Mouse (Mus musculus) lung, embryonic 15.5 days (tissue): ENCODE data around the gene Brsk2. TPM values are rescaled to one million over a fixed set of nuclear protein-coding genes. Genes with fewer than 3 reads are reported as not detected.

Experiments used
- ATAC-seq: fragments of 200-750 bp; cut with Nextera tagmentation; 2 replicates; pipeline ENCODE4 v1.8.0; 2017; ENCODE audit warnings: moderate number of reproducible peaks, borderline replicate concordance; ENCODE audit not compliant: low FRiP score, low TSS enrichment; ENCODE audit errors: extremely low read depth
- H3K27ac ChIP-seq: fragments of 300-500 bp; sonication (generic); 2 replicates; pipeline ENCODE4 v1.5.1; 2015; ENCODE audit warnings: moderate library complexity, mild to moderate bottlenecking, inconsistent platforms
- H3K27me3 ChIP-seq: fragments of 300-500 bp; sonication (generic); 2 replicates; pipeline ENCODE4 v1.6.1; 2015; ENCODE audit warnings: inconsistent platforms
- H3K36me3 ChIP-seq: fragments of 300-500 bp; sonication (generic); 2 replicates; pipeline ENCODE4 v1.6.1; 2015; ENCODE audit warnings: inconsistent platforms
- H3K4me1 ChIP-seq: fragments of 300-500 bp; sonication (generic); 2 replicates; pipeline ENCODE4 v1.6.1; 2015; ENCODE audit warnings: inconsistent platforms
- H3K4me2 ChIP-seq: fragments of 300-500 bp; sonication (generic); 2 replicates; pipeline ENCODE4 v1.6.1; 2015; ENCODE audit warnings: inconsistent platforms, mild to moderate bottlenecking, moderate library complexity
- H3K4me3 ChIP-seq: fragments of 300-500 bp; sonication (generic); 2 replicates; pipeline ENCODE4 v1.5.1; 2015; ENCODE audit warnings: mild to moderate bottlenecking, inconsistent platforms
- H3K9ac ChIP-seq: fragments of 300-500 bp; sonication (generic); 2 replicates; pipeline ENCODE4 v1.6.1; 2015; ENCODE audit warnings: inconsistent platforms
- H3K9me3 ChIP-seq: fragments of 300-500 bp; sonication (generic); 2 replicates; pipeline ENCODE4 v1.6.1; 2016; ENCODE audit warnings: inconsistent platforms
- WGBS: fragments of 180-500 bp; shearing (Covaris S2); methylation state at CpG from one replicate; pipeline ENCODE4 v1.1.7; 2015; 5-methylcytosine and 5-hydroxymethylcytosine counted together
- microRNA-seq: library from miRNA; unstranded; fragments of <30 nt; microRNA quantifications from one replicate; pipeline ENCODE4, GENCODE M21; 2016
- polyA plus RNA-seq: library from polyadenylated mRNA; unstranded; fragments of >200 nt; fragmentation: Nextera tagmentation; extraction: Ambion mirVana; gene quantifications from 2 replicates; pipeline ENCODE4 v1.2.1, GENCODE M21; 2015

The Brsk2 gene
- polyA plus RNA-seq, 1 experiment from 2014 or later: 0.69 TPM

- peak; percentile 65; the same call in 1 of the 2 replicates for ATAC-seq
Measured at GRCm38 (mm10) chr7:142037553-142038170, 88.1 kb downstream of the Brsk2 start.

DNA sequence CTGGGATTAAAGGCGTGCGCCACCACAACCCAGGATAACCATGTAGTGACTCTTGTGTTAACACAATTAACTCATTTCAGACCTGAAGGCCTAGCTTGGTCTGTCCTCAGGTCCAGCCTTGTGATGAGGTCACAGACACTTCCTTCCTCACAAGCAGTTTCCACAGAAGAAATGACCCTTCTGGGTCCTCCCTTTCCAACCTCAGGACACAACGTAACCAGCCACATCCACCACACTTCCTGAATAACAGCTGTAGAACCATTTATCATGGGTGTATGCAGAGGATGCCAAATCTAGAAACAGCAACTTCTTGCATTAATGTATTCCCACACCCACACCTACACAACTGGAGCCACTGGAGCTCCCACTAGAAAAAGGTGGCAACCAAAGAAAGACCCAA lies 91.2 kb downstream of the Brsk2 start:
- no peak overlapping the region for H3K27ac ChIP-seq
- no peaks in the 10 kb centered on the region for H3K9me3 ChIP-seq
- H3K9ac ChIP-seq: no peak overlapping the region
- 0 out of 2 replicates have a peak, but pooled peaks cover 3% of the 10 kb centered on the region for H3K36me3 ChIP-seq
- peaks cover 15% of the 10 kb centered on the region for H3K4me1 ChIP-seq
- H3K4me3 ChIP-seq: no peak overlapping the region
- WGBS: 76% methylated on average over 3 of the region's 3 CpGs
- H3K27me3 ChIP-seq: no peaks in the 10 kb centered on the region
- no peak for ATAC-seq
- H3K4me2 ChIP-seq: no peak overlapping the region

More at GRCm38 (mm10) chr7:142037553-142038170, 88.1 kb downstream of the Brsk2 start:
- no peak overlapping the region for H3K4me3 ChIP-seq
- H3K9me3 ChIP-seq: no peaks in the 10 kb centered on the region
- H3K27ac ChIP-seq: no peak overlapping the region
- no peak overlapping the region for H3K4me2 ChIP-seq
- H3K9ac ChIP-seq: no peak overlapping the region
- H3K4me1 ChIP-seq: peaks cover 25% of the 10 kb centered on the region; the same call in 1 of the 2 replicates
- H3K36me3 ChIP-seq: 0 out of 2 replicates have a peak, but pooled peaks cover 3% of the 10 kb centered on the region
- WGBS: 73% methylated on average over 4 of the region's 4 CpGs
- H3K27me3 ChIP-seq: no peaks in the 10 kb centered on the region

DNA sequence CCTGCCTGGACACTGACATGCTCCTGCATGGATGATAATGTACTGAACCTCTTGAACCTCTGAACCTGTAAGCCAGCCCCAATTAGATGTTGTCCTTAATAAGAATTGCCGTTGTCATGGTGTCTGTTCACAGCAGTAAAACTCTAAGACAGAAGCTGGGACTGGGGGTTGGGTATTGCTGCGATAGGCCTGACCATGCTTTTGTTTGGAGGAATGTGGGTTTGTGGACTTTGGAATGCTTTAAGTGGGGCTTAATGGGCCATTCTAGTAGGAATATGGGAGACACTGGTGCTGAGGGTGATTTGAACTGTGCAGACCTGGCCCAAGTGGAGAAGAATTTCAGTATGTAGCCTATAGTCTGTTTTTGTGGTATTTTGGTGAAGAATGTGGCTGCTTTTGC lies 95.8 kb downstream of the Brsk2 start:
- whole genome bisulfite sequencing: 61% methylated on average over 2 of the region's 2 CpGs
- Histone ChIP-seq H3K36me3 (no peaks in the 10 kb centered on the region), H3K27ac (0 out of 2 replicates have a peak overlapping the region, but pooled peaks have one; percentile 24), H3K4me2 (no peak overlapping the region), H3K9me3 (no peaks in the 10 kb centered on the region), H3K9ac (no peak overlapping the region), H3K4me3 (no peak overlapping the region), H3K4me1 (peaks cover 14% of the 10 kb centered on the region), H3K27me3 (no peaks in the 10 kb centered on the region)
- no peak for ATAC-seq

- no peak overlapping the region for H3K4me2 ChIP-seq
- no peak overlapping the region for H3K9ac ChIP-seq
- 76% methylated on average over 1 of the region's 1 CpGs for WGBS
- no peaks in the 10 kb centered on the region for H3K27me3 ChIP-seq
- ATAC-seq: no peak
- 0 out of 2 replicates have a peak overlapping the region, but pooled peaks have one; percentile 24 for H3K27ac ChIP-seq
- no peaks in the 10 kb centered on the region for H3K36me3 ChIP-seq
- no peaks in the 10 kb centered on the region for H3K9me3 ChIP-seq
- no peak overlapping the region for H3K4me3 ChIP-seq
- H3K4me1 ChIP-seq: peaks cover 11% of the 10 kb centered on the region
Measured at GRCm38 (mm10) chr7:142045932-142046331, 96.4 kb downstream of the Brsk2 start.

- Histone ChIP-seq H3K36me3 (peaks cover 9% of the 10 kb centered on the region; the same call in 1 of the 2 replicates), H3K27ac (no peak overlapping the region), H3K27me3 (no peaks in the 10 kb centered on the region), H3K4me1 (peaks cover 3% of the 10 kb centered on the region), H3K9ac (no peak overlapping the region), H3K9me3 (no peaks in the 10 kb centered on the region), H3K4me3 (no peak overlapping the region), H3K4me2 (no peak overlapping the region)
- no peak for ATAC-seq
Measured at GRCm38 (mm10) chr7:142050536-142050935, 101.0 kb downstream of the Brsk2 start.

Small RNA genes within 50 kb of the gene (microRNA-seq; reads per million reads assigned to microRNA genes)
- gene Mir3104: not detected

Other genes with a start within 250 kb of the Brsk2 start
- 0.16 and 0.27 TPM in 2 replicates for gene Muc5ac, start 160.8 kb upstream of the Brsk2 start, polyA plus RNA-seq
- gene Muc5b, start 110.7 kb upstream of the Brsk2 start, polyA plus RNA-seq: 0.23 and 0.25 TPM in 2 replicates
- gene Tollip, start 31.2 kb upstream of the Brsk2 start, polyA plus RNA-seq: 46.5 and 50.7 TPM in 2 replicates
- 74.7 and 80.1 TPM in 2 replicates for gene Mob2, start 111.3 kb downstream of the Brsk2 start, polyA plus RNA-seq
- gene Dusp8, start 146.1 kb downstream of the Brsk2 start, polyA plus RNA-seq: 2.5 and 2.7 TPM in 2 replicates
- gene Gm45618, start 171.0 kb downstream of the Brsk2 start, polyA plus RNA-seq: not detected in 2 replicates
- not detected in 2 replicates for gene Gm39115, start 186.3 kb downstream of the Brsk2 start, polyA plus RNA-seq
- gene Gm45337, start 194.9 kb downstream of the Brsk2 start, polyA plus RNA-seq: not detected in 2 replicates
- not detected in 2 replicates for gene Gm29735, start 207.4 kb downstream of the Brsk2 start, polyA plus RNA-seq
- not detected in 2 replicates for gene Gm4553, start 216.0 kb downstream of the Brsk2 start, polyA plus RNA-seq
- not detected in 2 replicates for gene Krtap5-2, start 226.3 kb downstream of the Brsk2 start, polyA plus RNA-seq
- not detected in 2 replicates for gene Gm10153, start 240.6 kb downstream of the Brsk2 start, polyA plus RNA-seq